Mouse (Mus musculus): ENCODE results near the gene Smchd1. TPM values are rescaled to one million over a fixed set of nuclear protein-coding genes. Genes with fewer than 3 reads are reported as not detected.

Smchd1 gene
- total RNA-seq (2015): 188 and 196 TPM in 2 replicates
- 244 and 254 TPM in 2 replicates for total RNA-seq (2017)

DNA sequence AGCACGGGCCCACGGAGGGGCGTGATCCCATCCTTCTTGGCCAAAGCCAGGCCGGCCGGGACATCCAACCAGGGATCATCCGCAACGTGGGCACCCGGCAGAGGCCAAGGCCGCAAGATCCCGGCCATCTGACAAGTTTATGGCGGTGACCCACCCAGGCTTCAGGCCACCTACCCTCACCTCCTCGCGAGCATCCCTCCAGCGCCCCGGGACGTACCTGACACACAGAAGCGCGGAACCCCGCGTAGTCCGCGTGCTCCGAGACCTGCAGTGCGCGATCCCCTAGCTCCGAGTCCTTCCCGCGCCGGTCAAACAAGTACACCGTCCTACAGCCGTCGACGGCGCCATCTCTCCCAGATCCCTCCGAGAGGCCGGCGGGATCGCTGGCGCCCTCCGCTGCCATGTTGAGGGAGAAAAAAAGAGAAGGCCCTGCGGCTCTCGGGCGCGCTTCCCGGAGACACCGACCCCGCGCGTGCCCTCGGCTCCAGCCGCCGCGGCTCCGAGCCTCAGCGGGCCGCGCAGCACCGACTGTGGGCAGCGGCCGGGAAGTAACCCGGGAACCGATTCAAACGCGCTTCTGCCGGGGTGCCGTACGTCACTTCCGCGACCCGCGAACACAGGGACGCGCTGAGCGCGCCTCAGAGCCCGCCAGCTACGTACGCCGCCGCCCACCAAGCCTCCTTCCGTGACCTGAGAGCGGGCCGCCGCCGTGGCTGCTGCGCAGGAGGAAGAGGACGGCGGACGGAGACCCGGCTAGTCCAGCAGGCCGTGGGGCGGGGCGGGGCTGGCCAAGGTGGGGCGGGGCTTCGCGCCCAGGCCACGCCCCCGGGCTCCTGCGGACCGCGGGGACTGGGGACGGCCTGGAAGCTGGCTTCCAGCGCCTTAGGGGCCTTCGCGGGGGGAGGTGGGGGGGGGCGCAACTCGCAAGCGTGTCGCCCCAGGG lies at the start of gene Smchd1:
TSS of gene Smchd1 (minus strand) at position 582 of the 943 bp plus-strand sequence.
- ATAC-seq (ENCODE audit: poor library complexity, severe bottlenecking): peak; percentile 92

GRCm38 (mm10) chr17:71510297-71510696 lies 35.2 kb upstream of the Smchd1 start:
- no peak for ATAC-seq (ENCODE audit: poor library complexity, severe bottlenecking)

DNA sequence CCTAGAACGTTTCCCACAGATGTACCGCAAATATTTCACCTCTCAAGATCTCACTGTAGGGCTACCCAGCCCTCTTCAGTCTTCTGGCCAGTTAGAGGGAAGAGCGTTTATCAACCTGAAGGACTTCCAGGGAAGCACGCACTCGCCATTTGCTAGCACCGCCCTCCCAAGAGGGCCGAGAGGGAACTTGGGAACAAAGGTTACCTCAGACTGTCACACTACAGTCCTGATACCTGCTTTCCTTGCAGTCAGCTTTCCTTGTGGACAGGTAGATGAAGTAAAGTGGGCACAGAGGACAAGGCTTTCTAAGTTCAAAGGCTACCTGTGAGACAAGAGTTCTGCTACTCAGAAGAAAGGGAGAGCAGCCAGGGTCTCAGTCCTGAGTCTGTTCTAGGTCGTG lies 31.7 kb upstream of the Smchd1 start:
- no peak for ATAC-seq (ENCODE audit: poor library complexity, severe bottlenecking)

GRCm38 (mm10) chr17:71495784-71496183 lies 20.6 kb upstream of the Smchd1 start:
- ATAC-seq (ENCODE audit: poor library complexity, severe bottlenecking): no peak

- no peak for ATAC-seq (ENCODE audit: poor library complexity, severe bottlenecking)
These were observed 16.2 kb upstream of the Smchd1 start for GRCm38 (mm10) chr17:71491332-71491686.

DNA sequence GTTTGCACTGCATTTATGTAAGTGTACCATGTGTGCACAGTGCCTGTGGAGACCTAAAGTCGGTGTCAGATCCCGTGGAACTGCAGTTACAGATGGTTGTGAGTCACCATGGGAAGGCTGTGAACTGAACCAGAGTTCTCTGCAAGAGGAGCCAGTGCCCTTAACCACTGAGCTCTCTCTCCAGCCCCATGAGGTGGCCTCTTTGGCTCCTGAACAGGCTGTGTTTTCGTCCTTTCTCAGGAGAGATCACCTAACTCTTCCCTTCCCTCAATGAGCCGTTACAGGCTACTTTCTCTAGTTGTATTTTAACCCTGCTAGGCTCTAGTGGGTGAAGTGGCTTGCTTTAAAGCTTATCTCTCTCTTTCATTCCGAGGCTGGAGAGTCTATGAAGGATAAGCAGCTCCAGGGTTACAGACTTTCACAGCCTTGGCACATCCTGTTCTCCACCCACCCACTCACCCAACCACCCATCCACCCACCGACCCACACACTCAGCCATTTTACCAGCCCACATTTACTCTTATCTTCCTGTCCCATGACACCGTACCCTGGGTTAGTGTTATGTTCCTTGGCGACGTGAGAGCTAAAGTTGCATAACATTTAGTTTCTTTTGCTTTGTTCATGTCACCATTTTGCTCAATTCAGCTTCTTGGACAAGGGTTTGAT lies 15.7 kb upstream of the Smchd1 start:
- no peak for ATAC-seq (ENCODE audit: poor library complexity, severe bottlenecking)

GRCm38 (mm10) chr17:71489703-71490461 lies 14.7 kb upstream of the Smchd1 start:
- ATAC-seq (ENCODE audit: poor library complexity, severe bottlenecking): peak; percentile 60

- ATAC-seq (ENCODE audit: poor library complexity, severe bottlenecking): peak; percentile 49
These were observed 11.2 kb upstream of the Smchd1 start for GRCm38 (mm10) chr17:71486231-71486851.

DNA sequence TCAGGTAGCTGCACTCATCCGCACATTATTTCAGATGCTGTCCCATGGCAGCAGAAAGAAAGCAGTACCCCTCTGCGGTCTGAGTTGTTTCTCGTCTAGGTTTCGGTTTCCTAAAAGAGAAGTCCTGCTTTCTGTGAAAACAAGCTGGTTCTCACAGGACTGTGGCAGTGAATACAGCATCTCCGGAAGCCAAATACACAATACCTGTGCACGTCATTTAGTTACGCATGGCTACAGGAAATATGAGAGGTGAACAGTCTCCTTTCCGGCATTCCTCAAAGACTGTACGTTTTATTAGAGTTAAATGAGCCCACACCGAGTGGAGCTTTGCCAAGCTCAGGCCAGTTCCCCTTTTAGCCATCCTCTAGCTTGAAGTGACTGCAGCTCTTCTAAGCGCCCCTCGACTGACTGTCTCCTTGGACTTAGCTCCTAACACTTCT lies 10.7 kb upstream of the Smchd1 start:
- peak; percentile 70 for ATAC-seq (ENCODE audit: poor library complexity, severe bottlenecking)

- ATAC-seq (ENCODE audit: poor library complexity, severe bottlenecking): no peak
These were observed 9.6 kb upstream of the Smchd1 start for GRCm38 (mm10) chr17:71484711-71485110.

- peak; percentile 39 for ATAC-seq (ENCODE audit: poor library complexity, severe bottlenecking)
These were observed 8.4 kb upstream of the Smchd1 start for GRCm38 (mm10) chr17:71483418-71484060.

GRCm38 (mm10) chr17:71479381-71479901 lies 4.3 kb upstream of the Smchd1 start:
- peak; percentile 11; the same call in 1 of the 2 replicates for ATAC-seq (ENCODE audit: poor library complexity, severe bottlenecking)

GRCm38 (mm10) chr17:71477481-71477880 lies 2.3 kb upstream of the Smchd1 start:
- no peak for ATAC-seq (ENCODE audit: poor library complexity, severe bottlenecking)

- ATAC-seq (ENCODE audit: poor library complexity, severe bottlenecking): no peak
These were observed 1.3 kb upstream of the Smchd1 start for GRCm38 (mm10) chr17:71476346-71477020.

- ATAC-seq (ENCODE audit: poor library complexity, severe bottlenecking): peak; percentile 13
These were observed 554 bp upstream of the Smchd1 start for GRCm38 (mm10) chr17:71475705-71476089.

DNA sequence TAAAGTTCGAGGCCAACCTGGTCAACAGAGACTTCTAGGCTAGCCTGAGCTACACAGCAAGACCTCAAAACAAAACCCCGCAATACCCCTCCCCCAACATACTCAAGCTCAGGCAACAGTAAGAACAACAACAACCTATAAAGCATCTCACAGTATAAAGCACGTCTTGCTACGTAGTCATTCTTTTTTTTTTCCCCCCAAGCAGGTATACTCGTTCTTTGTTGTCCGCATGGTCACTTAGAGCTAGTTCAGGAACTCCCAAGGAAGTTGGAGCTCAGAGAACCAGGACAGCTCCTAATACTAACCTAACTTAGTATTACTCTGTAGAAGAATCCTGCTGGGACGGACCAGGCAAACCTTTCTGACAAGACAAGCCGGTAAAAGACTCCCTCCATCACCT lies 1.0 kb downstream of the Smchd1 start:
- ATAC-seq (ENCODE audit: poor library complexity, severe bottlenecking): no peak

DNA sequence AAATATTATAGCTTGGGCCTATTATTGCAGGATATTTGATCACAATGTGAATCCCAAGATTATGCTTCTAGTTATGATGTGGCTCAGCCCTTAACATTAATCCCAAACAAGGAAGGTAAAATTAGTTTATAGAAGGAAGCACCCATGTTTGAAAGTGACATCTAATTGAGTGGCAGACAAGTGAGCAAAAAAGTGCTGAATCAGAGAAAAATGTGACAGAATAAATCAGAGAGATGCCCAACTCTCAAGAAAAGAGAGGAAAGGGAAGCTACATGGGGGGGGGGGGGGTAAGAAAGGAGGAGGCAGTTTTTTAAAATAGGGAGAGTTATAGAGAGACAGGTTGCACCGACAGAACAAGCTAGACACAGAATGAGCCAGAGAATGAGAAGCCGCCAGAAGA lies 3.9 kb downstream of the Smchd1 start:
- no peak for ATAC-seq (ENCODE audit: poor library complexity, severe bottlenecking)

DNA sequence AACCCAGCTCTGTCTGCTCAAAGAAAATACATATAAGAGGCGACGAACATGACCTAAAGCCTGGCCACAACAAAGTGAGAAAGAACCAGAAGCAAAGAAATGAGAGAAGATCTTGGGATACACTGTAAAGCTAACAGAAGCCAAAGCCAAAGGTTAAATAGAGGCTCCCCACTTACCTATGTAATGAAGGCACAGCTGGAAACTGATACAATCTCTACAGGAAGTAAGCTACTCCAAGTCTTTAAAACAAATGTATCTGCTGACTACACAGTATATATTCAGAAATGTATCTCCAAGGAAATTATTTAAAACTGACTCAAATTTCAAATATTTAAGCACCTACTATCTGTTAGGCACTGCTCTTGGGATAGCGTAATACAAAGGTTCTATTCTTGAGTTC lies 14.8 kb downstream of the Smchd1 start:
- no peak for ATAC-seq (ENCODE audit: poor library complexity, severe bottlenecking)

DNA sequence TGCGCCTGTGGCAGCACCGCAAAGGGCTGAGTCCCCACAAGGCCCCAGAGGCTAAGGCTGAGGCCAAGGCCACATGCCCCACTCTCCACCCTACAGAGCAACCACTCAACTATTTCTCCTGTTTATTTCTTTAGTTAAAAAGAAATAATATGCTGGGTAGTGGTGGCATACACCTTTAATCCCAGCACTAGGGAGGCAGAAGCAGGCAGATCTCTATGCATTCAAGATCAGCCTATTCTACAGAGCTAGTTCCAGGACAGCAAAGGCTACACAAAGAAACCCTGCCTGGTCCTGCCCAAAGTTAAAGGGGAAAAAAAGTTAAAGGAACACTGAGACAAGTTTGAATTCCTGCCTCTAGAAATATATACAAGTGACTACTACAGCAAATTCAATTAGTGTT lies 15.3 kb downstream of the Smchd1 start, which contains the start of gene Gm4707:
TSS of gene Gm4707 (minus strand) at position 101 of the 400 bp plus-strand sequence.
- ATAC-seq (ENCODE audit: poor library complexity, severe bottlenecking): no peak

All from megakaryocyte, adult 5-6 weeks (primary cell).